Mouse (Mus musculus): ENCODE measurements at regions not wholly inside any gene's neighbourhood (a gene's known extent, or its start where the extent isn't known, plus 50 kb on each side); places are given as distances from the start of the nearest gene placed in this dataset.

GRCm38 (mm10) chr13:102333667-102334066, 359.7 kb upstream of the Cd180 start:
- no peak for DNase-seq (ENCODE audit: extremely low spot score in 1 of 2, low spot score in 1 of 2)

- peak; percentile 15 to 40 for DNase-seq (ENCODE audit: extremely low spot score in 1 of 2, low spot score in 1 of 2)
Observed at GRCm38 (mm10) chr13:102334131-102334534, 359.2 kb upstream of the Cd180 start.

- DNase-seq (ENCODE audit: extremely low spot score in 1 of 2, low spot score in 1 of 2) = peak; percentile 28 to 60
Observed at GRCm38 (mm10) chr13:102343236-102343635, 350.1 kb upstream of the Cd180 start.

GRCm38 (mm10) chr13:102344606-102345269, 348.6 kb upstream of the Cd180 start:
- DNase-seq (ENCODE audit: extremely low spot score in 1 of 2, low spot score in 1 of 2) = peak in 1 of 2 experiments; percentile 13

GRCm38 (mm10) chr13:102349493-102349892, 343.9 kb upstream of the Cd180 start:
- no peak for DNase-seq (ENCODE audit: extremely low spot score in 1 of 2, low spot score in 1 of 2)

- DNase-seq (ENCODE audit: extremely low spot score in 1 of 2, low spot score in 1 of 2) = no peak
Observed at GRCm38 (mm10) chr13:102352073-102352854, 341.1 kb upstream of the Cd180 start.

GRCm38 (mm10) chr13:102355569-102355968, 337.8 kb upstream of the Cd180 start:
- DNase-seq (ENCODE audit: extremely low spot score in 1 of 2, low spot score in 1 of 2) = peak in 1 of 2 experiments; percentile 22

GRCm38 (mm10) chr13:102372451-102373082, 320.8 kb upstream of the Cd180 start:
- DNase-seq (ENCODE audit: extremely low spot score in 1 of 2, low spot score in 1 of 2) = no peak

- no peak for DNase-seq (ENCODE audit: extremely low spot score in 1 of 2, low spot score in 1 of 2)
Observed at GRCm38 (mm10) chr13:102380667-102381066, 312.7 kb upstream of the Cd180 start.

GRCm38 (mm10) chr13:102391911-102392310, 301.4 kb upstream of the Cd180 start:
- DNase-seq (ENCODE audit: extremely low spot score in 1 of 2, low spot score in 1 of 2) = no peak

GRCm38 (mm10) chr13:102392868-102393661, 300.3 kb upstream of the Cd180 start:
- DNase-seq (ENCODE audit: extremely low spot score in 1 of 2, low spot score in 1 of 2) = no peak

- no peak for DNase-seq (ENCODE audit: extremely low spot score in 1 of 2, low spot score in 1 of 2)
Observed at GRCm38 (mm10) chr13:102393662-102393970, 299.7 kb upstream of the Cd180 start.

- no peak for DNase-seq (ENCODE audit: extremely low spot score in 1 of 2, low spot score in 1 of 2)
Observed at GRCm38 (mm10) chr13:102394057-102394456, 299.3 kb upstream of the Cd180 start.

GRCm38 (mm10) chr13:102397411-102397810, 295.9 kb upstream of the Cd180 start:
- no peak for DNase-seq (ENCODE audit: extremely low spot score in 1 of 2, low spot score in 1 of 2)

GRCm38 (mm10) chr13:102411840-102412239, 281.5 kb upstream of the Cd180 start:
- DNase-seq (ENCODE audit: extremely low spot score in 1 of 2, low spot score in 1 of 2) = no peak

- DNase-seq (ENCODE audit: extremely low spot score in 1 of 2, low spot score in 1 of 2) = no peak
Observed at GRCm38 (mm10) chr13:102434372-102434954, 258.9 kb upstream of the Cd180 start.

GRCm38 (mm10) chr13:102442676-102443075, 250.7 kb upstream of the Cd180 start:
- no peak for DNase-seq (ENCODE audit: extremely low spot score in 1 of 2, low spot score in 1 of 2)

- no peak for DNase-seq (ENCODE audit: extremely low spot score in 1 of 2, low spot score in 1 of 2)
Observed at GRCm38 (mm10) chr13:102447310-102447709, 246.0 kb upstream of the Cd180 start.

- DNase-seq (ENCODE audit: extremely low spot score in 1 of 2, low spot score in 1 of 2) = no peak
Observed at GRCm38 (mm10) chr13:102449416-102450121, 243.8 kb upstream of the Cd180 start.

GRCm38 (mm10) chr13:102451176-102451575, 242.2 kb upstream of the Cd180 start:
- no peak for DNase-seq (ENCODE audit: extremely low spot score in 1 of 2, low spot score in 1 of 2)
